Mouse (Mus musculus) ovary, postnatal 10 days (tissue): Measurements from ENCODE around the gene Tbx21.

ENCODE experiments used
- DNase-seq: peaks from one replicate; pipeline ENCODE4 v3.0.0; 2022; ENCODE audit warnings: low spot score

Gene Tbx21

GRCm38 (mm10) chr11:97083401-97084140, 31.6 kb downstream of the Tbx21 start:
- DNase-seq, result no peak

GRCm38 (mm10) chr11:97082977-97083376, 32.2 kb downstream of the Tbx21 start:
- no peak for DNase-seq

GRCm38 (mm10) chr11:97080291-97080690, 34.8 kb downstream of the Tbx21 start:
- DNase-seq, result no peak

- no peak for DNase-seq
Observed at GRCm38 (mm10) chr11:97078751-97079150, 36.4 kb downstream of the Tbx21 start.

GRCm38 (mm10) chr11:97074235-97074634, 40.9 kb downstream of the Tbx21 start:
- DNase-seq, result no peak

GRCm38 (mm10) chr11:97072533-97072932, 42.6 kb downstream of the Tbx21 start:
- no peak for DNase-seq

- DNase-seq, result no peak
Observed at GRCm38 (mm10) chr11:97071129-97071528, 44.0 kb downstream of the Tbx21 start.

- DNase-seq, result no peak
Observed at GRCm38 (mm10) chr11:97069770-97070169, 45.4 kb downstream of the Tbx21 start.

GRCm38 (mm10) chr11:97069333-97069732, 45.8 kb downstream of the Tbx21 start:
- DNase-seq, result no peak

GRCm38 (mm10) chr11:97066656-97067360, 48.3 kb downstream of the Tbx21 start:
- no peak for DNase-seq

GRCm38 (mm10) chr11:97065538-97066295, 49.4 kb downstream of the Tbx21 start:
- DNase-seq, result no peak

GRCm38 (mm10) chr11:97063921-97064295, 51.2 kb downstream of the Tbx21 start:
- DNase-seq, result no peak

- no peak for DNase-seq
Observed at GRCm38 (mm10) chr11:97063274-97063920, 51.7 kb downstream of the Tbx21 start.

- DNase-seq, result no peak
Observed at GRCm38 (mm10) chr11:97052219-97052646, 62.9 kb downstream of the Tbx21 start.

- no peak for DNase-seq
Observed at GRCm38 (mm10) chr11:97050944-97051586, 64.1 kb downstream of the Tbx21 start.

- peak; percentile 46 for DNase-seq
Observed at GRCm38 (mm10) chr11:97050216-97050943, 64.8 kb downstream of the Tbx21 start, which contains the start of gene Osbpl7. Osbpl7 (plus strand) TSS chr11:97050628.

- no peak for DNase-seq
Observed at GRCm38 (mm10) chr11:97049492-97050085, 65.5 kb downstream of the Tbx21 start.

GRCm38 (mm10) chr11:97048090-97048650, 67.0 kb downstream of the Tbx21 start:
- no peak for DNase-seq
